Mouse (Mus musculus) testis, adult 2 months (tissue): ENCODE data around the gene Gm28308.

Source experiments
- CTCF ChIP-seq: fragments of 200-500 bp; IDR thresholded peaks from 2 replicates; pipeline ENCODE4 v1.5.1; 2012; ENCODE audit warnings: low read depth, mild to moderate bottlenecking, inconsistent platforms, low read length, moderate library complexity; ENCODE audit not compliant: control insufficient read depth, insufficient read depth, insufficient replicate concordance
- POLR2A ChIP-seq: fragments of 200-500 bp; IDR thresholded peaks from 2 replicates; pipeline ENCODE4 v1.6.1; 2012; ENCODE audit warnings: low read depth, mild to moderate bottlenecking, inconsistent platforms, low read length, moderate library complexity; ENCODE audit not compliant: control insufficient read depth

- TF ChIP-seq CTCF (no peak), POLR2A (no peak)
Observed at GRCm38 (mm10) chr6:52236806-52237205, 23.7 kb upstream of the Gm28308 start.
